Mouse (Mus musculus) hematopoietic stem cell, adult 5-6 weeks (primary cell): Measurements from ENCODE around the gene C1qtnf6. TPM values are rescaled to one million over a fixed set of nuclear protein-coding genes. Genes with fewer than 3 reads are reported as not detected.

Experiments
- ATAC-seq, 2 experiments: fragments of 125-278 bp in 1 of 2; replicated peaks in 1 of 2; 2 replicates each; pipeline ENCODE4 v1.8.0; 2016 to 2017; ENCODE audit warnings: inconsistent platforms in 2 of 2, mild to moderate bottlenecking in 2 of 2, moderate number of reproducible peaks in 2 of 2, low read depth in 1 of 2, moderate TSS enrichment in 1 of 2; ENCODE audit not compliant: low FRiP score in 2 of 2, poor library complexity in 2 of 2, severe bottlenecking in 2 of 2, insufficient read depth in 1 of 2, low TSS enrichment in 1 of 2
- total RNA-seq: library from RNA; stranded (forward); fragments of 172-1452, 232-1000 nt; gene quantifications from 2 replicates; pipeline ENCODE4 v1.2.3, GENCODE M21; 2017

C1qtnf6 gene
- total RNA-seq, 1 experiment from 2014 or later, result 2.5 TPM

- ATAC-seq, result 0 out of 4 replicates have a peak, but pooled peaks of 1 of the 2 experiments have one; percentile 28
Observed at GRCm38 (mm10) chr15:78548336-78548665, 17.1 kb upstream of the C1qtnf6 start.

- peak in 1 of 2 experiments; percentile 41; a peak in 1 of 4 replicates for ATAC-seq
Observed at GRCm38 (mm10) chr15:78547415-78548335, 16.5 kb upstream of the C1qtnf6 start.

GRCm38 (mm10) chr15:78546060-78546459 lies 14.8 kb upstream of the C1qtnf6 start:
- no peak for ATAC-seq

- ATAC-seq, result 0 out of 4 replicates have a peak, but pooled peaks of 1 of the 2 experiments have one; percentile 19
Observed at GRCm38 (mm10) chr15:78544561-78545001, 13.4 kb upstream of the C1qtnf6 start, which contains the start of gene Sstr3. Gene Sstr3, minus strand, starts transcription at chr15:78544685.

GRCm38 (mm10) chr15:78544041-78544440 lies 12.8 kb upstream of the C1qtnf6 start:
- no peak for ATAC-seq

GRCm38 (mm10) chr15:78542767-78543303 lies 11.6 kb upstream of the C1qtnf6 start:
- ATAC-seq, result no peak

DNA sequence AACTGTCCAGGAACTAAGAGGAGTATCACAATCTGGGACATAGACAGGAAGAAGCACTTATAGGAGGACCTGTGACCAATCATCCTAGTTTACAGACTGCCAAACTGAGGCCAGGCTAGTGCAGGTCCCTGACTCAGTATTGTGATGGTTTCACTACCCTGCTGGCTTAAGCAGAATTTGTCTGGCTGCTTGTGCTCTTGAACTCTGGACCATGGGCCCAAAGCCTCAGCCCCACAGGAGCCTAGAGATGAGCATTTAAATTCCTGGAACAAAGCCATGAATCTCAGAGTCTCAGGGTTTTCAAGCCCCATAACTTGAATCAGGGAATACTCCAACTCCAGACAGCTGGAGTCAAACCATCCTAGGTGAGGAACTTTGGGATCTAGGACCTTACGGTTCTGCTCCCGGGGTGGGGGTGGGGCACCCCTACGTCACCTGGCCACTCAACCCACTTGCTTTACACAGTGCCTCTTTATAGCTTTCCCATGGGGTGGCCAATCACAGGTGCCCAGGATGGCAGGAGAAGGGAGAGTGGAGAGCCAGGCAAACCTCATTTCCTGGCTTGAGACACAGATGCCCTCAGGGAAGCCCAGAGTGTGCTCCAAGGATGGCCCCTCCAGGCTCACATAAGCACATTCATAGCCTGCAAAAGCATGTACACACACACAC lies 11.0 kb upstream of the C1qtnf6 start:
- ATAC-seq, result no peak

- no peak for ATAC-seq
Observed at GRCm38 (mm10) chr15:78541606-78542005, 10.4 kb upstream of the C1qtnf6 start.

GRCm38 (mm10) chr15:78541036-78541435 lies 9.8 kb upstream of the C1qtnf6 start:
- no peak for ATAC-seq

DNA sequence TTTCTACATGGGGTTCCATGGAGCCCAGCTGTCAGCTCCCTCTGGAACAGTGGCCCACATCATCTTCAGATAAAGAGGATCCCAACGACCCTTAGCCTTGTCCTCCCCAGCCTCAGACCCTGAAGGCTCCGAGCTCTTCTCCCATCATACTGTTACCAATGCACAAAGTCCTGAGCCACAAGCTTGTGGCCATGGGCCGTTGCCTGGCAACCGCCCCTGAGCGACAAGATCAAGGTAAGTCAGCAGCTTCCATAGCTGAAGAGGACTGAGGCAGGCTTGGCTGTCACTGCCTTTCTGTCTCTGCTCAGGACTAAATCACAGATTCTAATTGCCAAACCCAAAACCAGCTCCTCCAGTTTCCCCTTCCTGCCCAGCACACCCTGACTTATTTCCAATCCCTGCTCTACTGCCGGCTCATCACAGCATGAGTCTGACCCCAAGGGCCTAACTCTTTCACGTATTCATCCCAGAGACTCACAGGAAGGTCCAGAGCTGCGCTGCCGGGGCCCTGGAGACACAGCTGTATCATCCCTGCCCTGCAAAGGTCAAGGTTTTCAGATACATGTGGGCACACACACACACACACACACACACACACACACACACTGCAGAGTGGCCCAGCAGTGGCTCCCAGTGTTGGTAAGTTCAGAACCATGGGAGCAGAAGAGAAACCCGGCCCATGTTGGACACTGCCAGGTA lies 4.7 kb upstream of the C1qtnf6 start:
- ATAC-seq, result no peak

GRCm38 (mm10) chr15:78533346-78533835 lies 2.2 kb upstream of the C1qtnf6 start:
- ATAC-seq, result no peak

GRCm38 (mm10) chr15:78532566-78533345 lies 1.5 kb upstream of the C1qtnf6 start:
- no peak for ATAC-seq

DNA sequence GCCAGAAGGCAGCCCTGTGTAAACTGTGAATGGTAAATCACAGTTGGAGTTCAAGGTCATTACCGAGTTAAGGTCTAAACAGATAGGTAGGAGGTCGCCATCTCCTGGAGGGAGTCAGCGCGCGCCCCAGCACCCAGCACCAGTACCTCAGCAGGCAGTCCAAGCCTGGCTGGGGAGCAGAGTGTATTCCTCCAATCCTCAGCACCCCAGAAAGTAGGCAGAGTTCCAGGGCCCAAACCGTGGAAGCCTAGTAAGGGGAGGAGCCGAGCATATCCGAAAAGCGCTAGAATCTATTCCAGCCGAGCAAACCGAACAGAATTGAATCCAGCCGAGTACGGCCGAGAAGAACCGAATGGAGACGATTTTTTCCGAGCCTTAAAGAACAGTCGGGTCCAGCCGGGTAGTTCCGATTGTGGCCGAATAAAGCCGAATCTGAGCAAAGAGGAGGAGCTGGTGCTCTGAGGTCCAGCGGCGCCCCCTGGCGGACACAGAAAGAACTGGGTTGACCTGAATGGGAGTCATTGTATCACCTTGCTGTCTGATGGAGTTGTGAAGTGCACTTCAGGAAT lies 769 bp upstream of the C1qtnf6 start:
- peak; percentile 83 to 84 for ATAC-seq

- ATAC-seq, result no peak
Observed at GRCm38 (mm10) chr15:78531451-78531720, 170 bp upstream of the C1qtnf6 start.

GRCm38 (mm10) chr15:78530141-78530540 lies 1.1 kb downstream of the C1qtnf6 start:
- no peak for ATAC-seq

DNA sequence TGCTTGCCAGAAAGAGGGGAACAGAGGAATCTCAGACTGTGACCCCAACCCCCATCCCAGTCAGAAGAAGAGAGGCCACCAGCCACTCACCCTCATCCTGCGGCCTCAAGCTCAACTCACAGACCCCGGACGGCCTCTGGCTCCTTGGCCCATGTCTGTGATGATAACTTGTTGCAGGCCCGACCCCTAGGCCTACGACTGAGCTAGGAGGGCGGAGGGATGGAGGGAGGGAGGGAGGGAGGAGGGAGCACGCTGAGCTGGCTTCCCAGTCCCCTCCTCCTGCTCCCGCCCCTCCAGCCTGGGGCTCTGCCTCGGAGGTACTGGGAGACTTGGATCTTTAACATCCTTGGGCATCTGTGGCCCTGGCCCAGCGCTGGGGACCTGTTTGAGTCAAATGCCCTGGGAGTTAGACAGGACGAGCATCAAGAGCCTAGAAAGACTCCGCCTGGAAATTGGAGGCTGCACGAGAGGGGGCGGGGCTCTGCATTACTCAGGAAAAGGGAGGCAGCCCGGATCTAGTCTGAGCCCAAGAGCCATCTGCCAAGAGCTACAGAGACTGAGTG lies 1.7 kb downstream of the C1qtnf6 start:
- ATAC-seq, result no peak
